Mouse (Mus musculus): ENCODE results near the gene Zfp955a. TPM values are rescaled to one million over a fixed set of nuclear protein-coding genes. Genes with fewer than 3 reads are reported as not detected.
"Not testable (repeated sequence)": the region's sequence is repeated elsewhere in the genome, so short reads cannot be mapped to it uniquely, and the experiment has no call there.

Zfp955a gene
- polyA plus RNA-seq (2016; fragmentation: Nextera tagmentation; extraction: Ambion mirVana), result 13.9 and 14.0 TPM in 2 replicates

DNA sequence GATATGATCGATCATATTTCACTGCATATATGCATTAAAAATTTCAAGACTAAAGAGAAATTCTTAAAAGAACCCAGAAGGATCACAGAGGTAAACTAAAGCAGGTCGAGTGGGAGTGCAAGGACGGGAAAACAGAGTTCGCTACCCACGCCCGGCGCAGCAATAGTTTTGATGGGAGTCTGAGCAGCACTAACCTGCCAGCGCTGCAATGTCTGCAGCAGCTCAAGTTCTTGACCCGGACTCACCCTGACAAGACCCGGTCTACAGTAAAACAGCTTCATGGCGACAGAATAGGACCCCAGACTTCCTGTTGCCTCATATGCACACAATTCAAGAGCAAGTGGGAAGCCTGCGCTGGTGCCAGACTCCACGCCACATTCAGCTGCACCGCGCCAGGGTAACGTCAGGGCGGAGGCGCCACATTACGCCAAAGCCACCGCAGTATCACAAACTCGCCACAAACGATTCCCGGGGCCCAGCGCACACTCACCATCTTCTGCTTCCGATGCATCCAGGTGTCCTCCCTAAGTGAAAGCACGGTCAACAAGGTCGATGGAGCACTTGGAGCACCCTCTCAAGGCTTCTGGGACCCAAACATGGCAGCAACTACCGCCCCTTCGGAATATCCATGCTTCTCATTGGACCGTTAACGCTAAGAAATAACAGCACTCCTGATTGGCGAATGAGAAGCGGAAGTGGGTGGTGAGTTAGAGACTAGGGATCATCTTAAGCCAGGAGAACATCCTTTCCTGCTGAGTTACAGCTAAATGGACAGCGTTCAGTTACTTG is at the start of gene Zfp955a:
TSS of gene Zfp955a (minus strand) at position 616 of the 789 bp plus-strand sequence.
- H3K9me3 ChIP-seq; DNase-seq (ENCODE audit: low spot score); H3K4me1 ChIP-seq; H3K27ac ChIP-seq; H3K27me3 ChIP-seq (ENCODE audit: insufficient read depth, poor library complexity, severe bottlenecking); H3K4me3 ChIP-seq; H3K36me3 ChIP-seq: not testable (repeated sequence)
- 32% methylated on average over 1 of the region's 34 CpGs for WGBS

DNA sequence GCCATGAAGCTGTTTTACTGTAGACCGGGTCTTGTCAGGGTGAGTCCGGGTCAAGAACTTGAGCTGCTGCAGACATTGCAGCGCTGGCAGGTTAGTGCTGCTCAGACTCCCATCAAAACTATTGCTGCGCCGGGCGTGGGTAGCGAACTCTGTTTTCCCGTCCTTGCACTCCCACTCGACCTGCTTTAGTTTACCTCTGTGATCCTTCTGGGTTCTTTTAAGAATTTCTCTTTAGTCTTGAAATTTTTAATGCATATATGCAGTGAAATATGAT is 34.9 kb upstream of the Zfp955a start:
- not testable (repeated sequence) for H3K4me1 ChIP-seq; H3K36me3 ChIP-seq; H3K9me3 ChIP-seq; H3K4me3 ChIP-seq; H3K27ac ChIP-seq; DNase-seq (ENCODE audit: low spot score); H3K27me3 ChIP-seq (ENCODE audit: insufficient read depth, poor library complexity, severe bottlenecking)
- no CpG with 5 or more reads among the region's 9 CpGs for WGBS

DNA sequence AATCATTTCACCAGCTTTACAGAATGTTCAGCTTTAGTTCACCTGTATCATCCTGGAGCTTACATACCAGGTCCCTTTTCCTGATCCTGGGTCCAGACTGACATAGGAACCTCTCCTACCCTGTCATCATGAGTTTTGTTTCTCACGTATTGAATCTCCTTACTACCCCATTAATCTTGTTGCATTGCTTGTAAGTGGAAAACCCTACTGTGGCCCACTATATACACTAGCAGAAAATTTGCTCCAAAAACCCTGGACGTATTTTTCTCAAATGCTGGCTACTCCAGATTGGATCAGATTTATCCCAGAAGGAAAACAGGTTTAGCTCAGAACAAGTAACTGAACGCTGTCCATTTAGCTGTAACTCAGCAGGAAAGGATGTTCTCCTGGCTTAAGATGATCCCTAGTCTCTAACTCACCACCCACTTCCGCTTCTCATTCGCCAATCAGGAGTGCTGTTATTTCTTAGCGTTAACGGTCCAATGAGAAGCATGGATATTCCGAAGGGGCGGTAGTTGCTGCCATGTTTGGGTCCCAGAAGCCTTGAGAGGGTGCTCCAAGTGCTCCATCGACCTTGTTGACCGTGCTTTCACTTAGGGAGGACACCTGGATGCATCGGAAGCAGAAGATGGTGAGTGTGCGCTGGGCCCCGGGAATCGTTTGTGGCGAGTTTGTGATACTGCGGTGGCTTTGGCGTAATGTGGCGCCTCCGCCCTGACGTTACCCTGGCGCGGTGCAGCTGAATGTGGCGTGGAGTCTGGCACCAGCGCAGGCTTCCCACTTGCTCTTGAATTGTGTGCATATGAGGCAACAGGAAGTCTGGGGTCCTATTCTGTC is 34.3 kb upstream of the Zfp955a start, which contains the start of gene Zfp955b:
TSS of gene Zfp955b (plus strand) at position 506 of the 837 bp plus-strand sequence.
- WGBS, result no CpG with 5 or more reads among the region's 25 CpGs
- not testable (repeated sequence) for H3K27ac ChIP-seq

DNA sequence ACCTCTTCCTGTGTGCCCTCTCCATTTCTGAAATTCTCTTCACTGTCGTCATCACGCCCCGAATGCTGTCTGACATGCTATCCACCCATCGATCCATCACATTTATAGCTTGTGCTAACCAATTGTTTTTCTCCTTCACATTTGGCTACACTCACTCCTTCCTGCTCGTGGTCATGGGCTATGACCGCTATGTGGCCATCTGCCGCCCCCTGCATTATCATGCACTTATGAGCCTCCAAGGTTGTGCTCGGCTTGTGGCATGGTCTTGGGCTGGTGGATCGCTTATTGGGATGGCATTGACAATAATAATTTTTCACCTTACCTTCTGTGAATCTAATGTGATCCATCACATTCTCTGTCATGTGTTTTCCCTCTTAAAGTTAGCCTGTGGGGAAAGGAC is 14.0 kb upstream of the Zfp955a start:
- no peaks in the 10 kb centered on the region for H3K4me1 ChIP-seq
- no peak overlapping the region for H3K4me3 ChIP-seq
- no peak overlapping the region for H3K27ac ChIP-seq
- DNase-seq (ENCODE audit: low spot score), result peak; percentile 63
- 0 out of 2 replicates have a peak, but pooled peaks cover 3% of the 10 kb centered on the region for H3K9me3 ChIP-seq
- WGBS, result 82% methylated on average over 9 of the region's 9 CpGs
- no peaks in the 10 kb centered on the region for H3K36me3 ChIP-seq
- H3K27me3 ChIP-seq (ENCODE audit: insufficient read depth, poor library complexity, severe bottlenecking), result no peaks in the 10 kb centered on the region

More for the DNA sequence above, 34.3 kb upstream of the Zfp955a start, which contains the start of gene Zfp955b:
- H3K9me3 ChIP-seq; H3K4me1 ChIP-seq; H3K4me3 ChIP-seq; H3K27me3 ChIP-seq (ENCODE audit: insufficient read depth, poor library complexity, severe bottlenecking); H3K36me3 ChIP-seq; DNase-seq (ENCODE audit: low spot score): not testable (repeated sequence)

DNA sequence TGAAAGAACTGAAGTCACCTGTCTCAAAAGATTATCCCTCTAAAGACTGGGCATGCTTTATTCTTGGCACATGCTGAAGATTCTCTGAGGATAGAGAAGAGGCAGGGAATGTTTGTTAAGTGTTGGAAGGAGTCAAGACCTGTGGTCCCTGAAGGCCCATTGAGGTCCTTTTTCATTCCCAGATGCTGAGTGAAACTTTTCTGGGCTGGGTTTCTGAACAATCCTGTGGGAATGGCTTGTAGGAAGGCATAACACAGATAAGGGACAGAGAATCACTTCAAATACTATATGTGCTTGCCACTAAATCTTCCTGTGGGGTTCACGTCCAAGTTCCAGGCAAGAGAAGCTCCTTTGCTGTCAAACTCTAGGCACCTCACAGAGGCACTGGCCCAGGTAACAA is 9.4 kb upstream of the Zfp955a start, which contains the start of gene Olfr63:
TSS of gene Olfr63 (plus strand) at position 301 of the 400 bp plus-strand sequence.
- 69% methylated on average over 1 of the region's 1 CpGs for WGBS
- Histone ChIP-seq H3K4me3 (no peak within 1 kb of the TSS), H3K27ac (no peak within 1 kb of the TSS), H3K27me3 (ENCODE audit: insufficient read depth, poor library complexity, severe bottlenecking) (no peaks in the 10 kb centered on the region), H3K9me3 (no peaks in the 10 kb centered on the region), H3K4me1 (no peaks in the 10 kb centered on the region), H3K36me3 (no peaks in the 10 kb centered on the region)
- DNase-seq (ENCODE audit: low spot score), result no peak

DNA sequence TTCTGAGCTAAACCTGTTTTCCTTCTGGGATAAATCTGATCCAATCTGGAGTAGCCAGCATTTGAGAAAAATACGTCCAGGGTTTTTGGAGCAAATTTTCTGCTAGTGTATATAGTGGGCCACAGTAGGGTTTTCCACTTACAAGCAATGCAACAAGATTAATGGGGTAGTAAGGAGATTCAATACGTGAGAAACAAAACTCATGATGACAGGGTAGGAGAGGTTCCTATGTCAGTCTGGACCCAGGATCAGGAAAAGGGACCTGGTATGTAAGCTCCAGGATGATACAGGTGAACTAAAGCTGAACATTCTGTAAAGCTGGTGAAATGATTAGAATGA is 343 bp upstream of the Zfp955a start:
- WGBS, result no CpG with 5 or more reads among the region's 2 CpGs
- not testable (repeated sequence) for H3K36me3 ChIP-seq; H3K27me3 ChIP-seq (ENCODE audit: insufficient read depth, poor library complexity, severe bottlenecking); H3K4me3 ChIP-seq; H3K4me1 ChIP-seq; H3K27ac ChIP-seq; DNase-seq (ENCODE audit: low spot score); H3K9me3 ChIP-seq

DNA sequence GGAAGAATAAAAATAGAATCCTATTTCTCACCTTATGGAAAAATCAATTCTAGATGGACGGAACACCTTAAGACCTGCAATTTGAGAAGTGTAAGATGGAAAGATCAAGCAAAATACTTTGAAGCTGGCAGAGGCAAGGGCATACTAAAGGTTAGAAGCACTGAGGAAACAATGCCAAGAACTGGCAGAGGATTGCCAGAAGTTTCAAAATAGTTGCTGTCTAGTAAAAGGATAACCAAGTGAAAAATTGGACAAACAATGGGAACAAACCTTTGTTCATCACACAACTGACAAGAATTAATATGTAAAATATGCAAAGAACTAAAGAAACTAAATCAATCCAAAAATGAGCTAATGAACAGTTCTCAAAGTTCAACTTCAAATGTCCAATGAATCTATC is 18.3 kb downstream of the Zfp955a start:
- H3K4me3 ChIP-seq; H3K27ac ChIP-seq; H3K9me3 ChIP-seq; H3K27me3 ChIP-seq (ENCODE audit: insufficient read depth, poor library complexity, severe bottlenecking); DNase-seq (ENCODE audit: low spot score); H3K4me1 ChIP-seq: not testable (repeated sequence)
- 91% methylated on average over 1 of the region's 1 CpGs for WGBS
- peaks cover 24% of the 10 kb centered on the region for H3K36me3 ChIP-seq

DNA sequence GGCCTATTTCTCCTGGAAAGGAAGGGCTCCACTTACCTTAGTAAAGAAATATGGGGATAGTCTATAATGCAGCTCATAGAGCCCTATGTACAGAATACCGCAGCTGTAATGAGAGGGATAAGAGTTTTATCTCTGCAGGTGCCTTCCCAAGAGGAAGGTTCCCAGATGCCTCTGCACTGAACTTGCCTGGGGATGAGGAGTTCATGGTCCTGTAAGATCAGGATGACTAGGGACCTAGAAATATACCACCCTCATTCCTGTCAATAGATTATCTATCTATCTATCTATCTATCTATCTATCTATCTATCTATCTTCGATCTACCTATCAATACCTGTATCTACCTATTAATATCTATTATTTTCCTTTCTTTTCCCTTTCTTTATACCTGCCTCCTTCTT is 33.4 kb downstream of the Zfp955a start, which contains the start of gene Olfr1564:
TSS of gene Olfr1564 (minus strand) at position 101 of the 400 bp plus-strand sequence.
- WGBS, result 72% methylated on average over 2 of the region's 2 CpGs
- Histone ChIP-seq H3K36me3 (no peaks in the 10 kb centered on the region), H3K9me3 (peaks cover 9% of the 10 kb centered on the region), H3K27ac (no peak within 1 kb of the TSS), H3K4me1 (no peaks in the 10 kb centered on the region), H3K27me3 (ENCODE audit: insufficient read depth, poor library complexity, severe bottlenecking) (no peaks in the 10 kb centered on the region), H3K4me3 (no peak within 1 kb of the TSS)
- DNase-seq (ENCODE audit: low spot score), result no peak

DNA sequence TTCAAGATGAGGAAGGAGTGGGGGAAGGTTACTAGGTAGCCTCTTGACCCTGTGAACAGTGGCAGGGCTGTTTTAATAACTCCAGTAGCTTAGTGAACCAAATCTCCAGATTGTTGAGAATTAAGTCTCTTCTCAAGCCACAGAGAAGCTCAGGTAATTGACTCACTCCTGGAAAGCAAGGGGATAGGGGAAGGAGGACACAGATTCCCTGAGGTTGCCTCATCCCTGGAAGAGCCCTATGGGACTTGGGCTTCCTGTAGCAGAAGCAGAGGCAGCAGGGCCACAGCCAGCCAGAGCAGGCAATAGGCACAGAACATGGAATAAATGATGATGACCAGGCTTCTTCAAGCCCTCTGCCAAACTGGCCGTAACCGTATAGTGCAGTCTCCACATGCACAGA is 63.9 kb downstream of the Zfp955a start, which contains the start of gene Olfr239:
TSS of gene Olfr239 (plus strand) at position 301 of the 400 bp plus-strand sequence.
- not testable (repeated sequence) for H3K4me3 ChIP-seq; H3K36me3 ChIP-seq; H3K4me1 ChIP-seq; H3K27ac ChIP-seq; DNase-seq (ENCODE audit: low spot score); H3K9me3 ChIP-seq; H3K27me3 ChIP-seq (ENCODE audit: insufficient read depth, poor library complexity, severe bottlenecking)
- WGBS, result no CpG with 5 or more reads among the region's 2 CpGs

Other genes starting within 250 kb of the Zfp955a start
- gene Zfp763, start 221.7 kb downstream of the Zfp955a start, polyA plus RNA-seq (2016; fragmentation: Nextera tagmentation; extraction: Ambion mirVana), result 7.1 and 8.0 TPM in 2 replicates
- not detected in 2 replicates for gene 4921501E09Rik, start 187.1 kb downstream of the Zfp955a start, polyA plus RNA-seq (2016; fragmentation: Nextera tagmentation; extraction: Ambion mirVana)
- 5.0 and 5.8 TPM in 2 replicates for gene Zfp563, start 165.8 kb downstream of the Zfp955a start, polyA plus RNA-seq (2016; fragmentation: Nextera tagmentation; extraction: Ambion mirVana)
- gene Morc2b, start 115.5 kb downstream of the Zfp955a start, polyA plus RNA-seq (2016; fragmentation: Nextera tagmentation; extraction: Ambion mirVana), result 0.18 TPM in 1 of 2 replicates, not detected in the other
- gene Olfr55, start 86.7 kb downstream of the Zfp955a start, polyA plus RNA-seq (2016; fragmentation: Nextera tagmentation; extraction: Ambion mirVana), result not detected in 2 replicates
- gene Olfr239, start 63.8 kb downstream of the Zfp955a start, polyA plus RNA-seq (2016; fragmentation: Nextera tagmentation; extraction: Ambion mirVana), result not detected in 2 replicates
- 0.13 TPM in 1 of 2 replicates, not detected in the other for gene Olfr1564, start 33.5 kb downstream of the Zfp955a start, polyA plus RNA-seq (2016; fragmentation: Nextera tagmentation; extraction: Ambion mirVana)
- gene Olfr63, start 9.5 kb upstream of the Zfp955a start, polyA plus RNA-seq (2016; fragmentation: Nextera tagmentation; extraction: Ambion mirVana), result 0.02 and 0.06 TPM in 2 replicates
- gene Zfp955b, start 34.4 kb upstream of the Zfp955a start, polyA plus RNA-seq (2016; fragmentation: Nextera tagmentation; extraction: Ambion mirVana), result 8.2 and 10.2 TPM in 2 replicates
- 6.1 and 7.7 TPM in 2 replicates for gene Zfp81, start 103.7 kb upstream of the Zfp955a start, polyA plus RNA-seq (2016; fragmentation: Nextera tagmentation; extraction: Ambion mirVana)
- gene Zfp101, start 139.5 kb upstream of the Zfp955a start, polyA plus RNA-seq (2016; fragmentation: Nextera tagmentation; extraction: Ambion mirVana), result 8.8 and 13.3 TPM in 2 replicates
- gene Actl9, start 177.8 kb upstream of the Zfp955a start, polyA plus RNA-seq (2016; fragmentation: Nextera tagmentation; extraction: Ambion mirVana), result not detected in 2 replicates

Data from heart, embryonic 10.5 days (tissue).